Mouse (Mus musculus): ENCODE data around the gene Slc25a12.

Gene Slc25a12

GRCm38 (mm10) chr2:71315022-71315421, 52.5 kb downstream of the Slc25a12 start:
- no peak for DNase-seq (ENCODE audit: extremely low read depth, low read depth, low spot score)

GRCm38 (mm10) chr2:71314080-71314479, 53.5 kb downstream of the Slc25a12 start:
- no peak for DNase-seq (ENCODE audit: extremely low read depth, low read depth, low spot score)

- no peak for DNase-seq (ENCODE audit: extremely low read depth, low read depth, low spot score)
Measured at GRCm38 (mm10) chr2:71312067-71312466, 55.5 kb downstream of the Slc25a12 start.

GRCm38 (mm10) chr2:71309726-71310125, 57.8 kb downstream of the Slc25a12 start:
- DNase-seq (ENCODE audit: extremely low read depth, low read depth, low spot score) = no peak

GRCm38 (mm10) chr2:71306357-71306756, 61.2 kb downstream of the Slc25a12 start:
- DNase-seq (ENCODE audit: extremely low read depth, low read depth, low spot score) = no peak

GRCm38 (mm10) chr2:71304821-71305220, 62.7 kb downstream of the Slc25a12 start:
- no peak for DNase-seq (ENCODE audit: extremely low read depth, low read depth, low spot score)

GRCm38 (mm10) chr2:71303221-71303620, 64.3 kb downstream of the Slc25a12 start:
- no peak for DNase-seq (ENCODE audit: extremely low read depth, low read depth, low spot score)

GRCm38 (mm10) chr2:71302156-71302663, 65.3 kb downstream of the Slc25a12 start:
- no peak for DNase-seq (ENCODE audit: extremely low read depth, low read depth, low spot score)

- no peak for DNase-seq (ENCODE audit: extremely low read depth, low read depth, low spot score)
Measured at GRCm38 (mm10) chr2:71298729-71299128, 68.8 kb downstream of the Slc25a12 start.

GRCm38 (mm10) chr2:71297501-71297900, 70.0 kb downstream of the Slc25a12 start:
- DNase-seq (ENCODE audit: extremely low read depth, low read depth, low spot score) = no peak

- no peak for DNase-seq (ENCODE audit: extremely low read depth, low read depth, low spot score)
Measured at GRCm38 (mm10) chr2:71295844-71296243, 71.7 kb downstream of the Slc25a12 start.

- no peak for DNase-seq (ENCODE audit: extremely low read depth, low read depth, low spot score)
Measured at GRCm38 (mm10) chr2:71294489-71294888, 73.1 kb downstream of the Slc25a12 start.

GRCm38 (mm10) chr2:71293983-71294382, 73.6 kb downstream of the Slc25a12 start:
- DNase-seq (ENCODE audit: extremely low read depth, low read depth, low spot score) = no peak

GRCm38 (mm10) chr2:71291566-71291965, 76.0 kb downstream of the Slc25a12 start:
- no peak for DNase-seq (ENCODE audit: extremely low read depth, low read depth, low spot score)

- DNase-seq (ENCODE audit: extremely low read depth, low read depth, low spot score) = no peak
Measured at GRCm38 (mm10) chr2:71290107-71290775, 77.3 kb downstream of the Slc25a12 start.

- no peak for DNase-seq (ENCODE audit: extremely low read depth, low read depth, low spot score)
Measured at GRCm38 (mm10) chr2:71281981-71282380, 85.6 kb downstream of the Slc25a12 start.

GRCm38 (mm10) chr2:71278791-71279775, 88.5 kb downstream of the Slc25a12 start:
- no peak for DNase-seq (ENCODE audit: extremely low read depth, low read depth, low spot score)

- no peak for DNase-seq (ENCODE audit: extremely low read depth, low read depth, low spot score)
Measured at GRCm38 (mm10) chr2:71275734-71276133, 91.8 kb downstream of the Slc25a12 start.

GRCm38 (mm10) chr2:71273955-71274679, 93.4 kb downstream of the Slc25a12 start:
- DNase-seq (ENCODE audit: extremely low read depth, low read depth, low spot score) = peak; percentile 8

GRCm38 (mm10) chr2:71270085-71270484, 97.5 kb downstream of the Slc25a12 start:
- no peak for DNase-seq (ENCODE audit: extremely low read depth, low read depth, low spot score)

GRCm38 (mm10) chr2:71269332-71269731, 98.2 kb downstream of the Slc25a12 start:
- DNase-seq (ENCODE audit: extremely low read depth, low read depth, low spot score) = no peak
